Mouse (Mus musculus) heart, embryonic 15.5 days (tissue): ENCODE data around the gene Ctdsp2. TPM values are rescaled to one million over a fixed set of nuclear protein-coding genes. Genes with fewer than 3 reads are reported as not detected.

Source experiments
- ATAC-seq: fragments of 200-750 bp; cut with Nextera tagmentation; replicated peaks from 2 replicates; pipeline ENCODE4 v1.8.0; 2017; ENCODE audit warnings: low read depth, moderate TSS enrichment; ENCODE audit not compliant: insufficient number of reproducible peaks, insufficient read depth, low FRiP score
- H3K27ac ChIP-seq: fragments of 300-500 bp; sonication (generic); 2 replicates; pipeline ENCODE4 v1.5.1; 2015; ENCODE audit warnings: mild to moderate bottlenecking, inconsistent platforms
- H3K27me3 ChIP-seq: fragments of 300-500 bp; sonication (generic); 2 replicates; pipeline ENCODE4 v1.6.1; 2015; ENCODE audit warnings: inconsistent platforms
- H3K36me3 ChIP-seq: fragments of 300-500 bp; sonication (generic); 2 replicates; pipeline ENCODE4 v1.6.1; 2015; ENCODE audit warnings: mild to moderate bottlenecking, inconsistent platforms
- H3K4me1 ChIP-seq: fragments of 300-500 bp; sonication (generic); replicated peaks from 2 replicates; pipeline ENCODE4 v1.6.1; 2015; ENCODE audit warnings: inconsistent platforms
- H3K4me2 ChIP-seq: fragments of 300-500 bp; sonication (generic); 2 replicates; pipeline ENCODE4 v1.6.1; 2015; ENCODE audit warnings: inconsistent platforms, mild to moderate bottlenecking, moderate library complexity
- H3K4me3 ChIP-seq: fragments of 300-500 bp; sonication (generic); 2 replicates; pipeline ENCODE4 v1.5.1; 2015; ENCODE audit warnings: mild to moderate bottlenecking, inconsistent platforms
- H3K9ac ChIP-seq: fragments of 300-500 bp; sonication (generic); 2 replicates; pipeline ENCODE4 v1.6.1; 2015; ENCODE audit warnings: mild to moderate bottlenecking, inconsistent platforms
- H3K9me3 ChIP-seq: fragments of 300-500 bp; sonication (generic); replicated peaks from 2 replicates; pipeline ENCODE4 v1.6.1; 2016; ENCODE audit warnings: inconsistent platforms
- WGBS: fragments of 180-500 bp; shearing (Covaris S2); methylation state at CpG from one replicate; pipeline ENCODE4 v1.1.7; 2015; ENCODE audit warnings: mixed read lengths; 5-methylcytosine and 5-hydroxymethylcytosine counted together
- polyA plus RNA-seq: library from polyadenylated mRNA; unstranded; fragments of >200 nt; fragmentation: Nextera tagmentation; extraction: Ambion mirVana; gene quantifications from 2 replicates; pipeline ENCODE4 v1.2.1, GENCODE M21; 2015

The Ctdsp2 gene
- polyA plus RNA-seq, 1 experiment from 2014 or later: 35.0 TPM

DNA sequence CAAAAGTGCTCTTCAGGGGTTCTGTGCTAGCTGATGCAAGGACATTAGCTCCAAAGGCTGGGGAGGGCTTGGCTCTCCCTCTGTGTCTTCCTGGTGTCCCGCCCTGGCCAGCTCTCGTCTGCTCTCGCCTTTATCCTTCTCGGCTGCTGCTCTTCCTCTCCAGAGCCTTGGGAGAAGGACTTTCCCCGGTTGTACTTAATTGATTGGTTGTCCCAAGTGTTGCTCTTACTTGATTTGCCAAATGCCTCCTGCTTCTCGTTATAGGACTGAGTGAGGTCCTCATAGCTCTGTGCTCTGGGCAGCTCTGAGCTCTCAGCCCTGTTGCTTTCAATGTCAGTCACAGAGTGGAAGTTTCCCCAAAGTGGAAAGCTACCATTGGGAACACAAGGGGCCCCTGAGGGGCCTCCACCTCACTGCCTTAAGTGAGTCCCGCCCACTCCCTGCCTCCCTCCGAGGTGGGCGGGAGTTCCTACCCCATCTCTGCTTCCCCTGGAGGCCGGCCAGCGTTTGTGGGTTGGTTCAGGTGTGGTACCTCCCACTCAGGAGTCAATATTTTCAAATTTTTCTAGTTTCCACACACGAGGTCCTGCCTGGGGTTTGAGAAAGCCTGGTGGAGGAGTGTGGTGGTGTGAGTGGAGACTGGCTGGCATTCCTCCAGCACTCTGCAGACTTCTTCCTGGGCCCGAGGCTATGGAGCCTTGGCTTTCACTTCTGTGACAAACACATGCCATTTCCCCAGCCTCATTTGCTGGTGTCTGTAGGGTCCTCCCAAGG is 19.0 kb downstream of the Ctdsp2 start:
- no peak for ATAC-seq
- H3K36me3 ChIP-seq: peaks cover 56% of the 10 kb centered on the region

DNA sequence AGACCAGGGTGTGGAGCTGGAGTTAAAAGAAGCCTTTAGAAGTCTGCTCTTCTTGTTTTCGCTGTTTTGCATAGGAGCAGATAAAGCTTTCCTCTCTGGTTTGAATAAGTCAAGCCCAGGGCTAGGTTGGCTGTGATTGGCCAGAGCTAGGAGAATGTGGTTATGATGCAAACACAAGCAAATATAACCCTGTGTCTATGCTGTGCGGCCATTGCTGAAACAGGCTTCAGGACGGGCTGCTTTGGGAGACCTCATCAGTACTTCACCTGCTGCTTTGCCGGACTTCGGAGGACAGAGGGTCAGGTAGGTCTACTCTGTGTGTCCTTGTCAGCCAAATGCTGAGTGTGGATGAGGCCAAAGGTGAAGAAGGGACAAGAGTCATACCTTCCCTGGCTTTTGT is 22.0 kb downstream of the Ctdsp2 start, which contains the start of gene Avil:
Gene Avil, plus strand, starts transcription at position 181 of the 400 bp plus-strand sequence.
- Histone ChIP-seq H3K4me3 (no peak within 1 kb of the TSS), H3K9ac (no peak within 1 kb of the TSS), H3K27ac (no peak within 1 kb of the TSS), H3K4me2 (no peak within 1 kb of the TSS), H3K9me3 (no peaks in the 10 kb centered on the region), H3K4me1 (no peaks in the 10 kb centered on the region; the same call in 1 of the 2 replicates), H3K36me3 (peaks cover 26% of the 10 kb centered on the region), H3K27me3 (no peaks in the 10 kb centered on the region)
- 90% methylated on average over 5 of the region's 5 CpGs for WGBS
- ATAC-seq: no peak

More for the DNA sequence above, 19.0 kb downstream of the Ctdsp2 start:
- Histone ChIP-seq H3K4me2 (no peak overlapping the region), H3K4me1 (no peaks in the 10 kb centered on the region; the same call in 1 of the 2 replicates), H3K4me3 (no peak overlapping the region), H3K9me3 (no peaks in the 10 kb centered on the region), H3K9ac (no peak overlapping the region), H3K27me3 (no peaks in the 10 kb centered on the region), H3K27ac (no peak overlapping the region)
- 53% methylated on average over 13 of the region's 13 CpGs for WGBS

DNA sequence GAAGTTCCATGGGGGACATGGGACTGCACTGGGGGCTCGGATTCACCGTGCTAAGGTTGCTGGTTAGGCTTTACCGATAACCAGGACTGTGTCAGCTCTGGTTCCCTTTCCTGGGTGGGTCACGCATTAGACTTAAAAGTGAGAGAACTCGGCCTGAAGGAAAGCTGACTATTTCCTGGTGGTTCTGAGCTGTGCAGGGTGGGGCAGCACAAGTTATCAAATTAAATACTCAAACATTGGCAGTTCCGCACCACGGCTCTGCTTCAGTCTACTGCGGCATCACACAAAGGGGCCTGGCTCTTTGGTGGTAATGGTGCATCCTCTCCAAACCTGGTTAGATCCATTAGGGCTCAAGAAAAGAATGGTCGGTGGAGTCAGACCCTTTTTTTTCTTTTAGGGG is 22.8 kb downstream of the Ctdsp2 start:
- Histone ChIP-seq H3K9me3 (no peaks in the 10 kb centered on the region), H3K36me3 (peaks cover 20% of the 10 kb centered on the region), H3K4me2 (no peak overlapping the region), H3K27ac (no peak overlapping the region), H3K4me3 (no peak overlapping the region), H3K27me3 (no peaks in the 10 kb centered on the region), H3K9ac (no peak overlapping the region), H3K4me1 (no peaks in the 10 kb centered on the region; the same call in 1 of the 2 replicates)
- 81% methylated on average over 9 of the region's 9 CpGs for WGBS
- ATAC-seq: no peak

DNA sequence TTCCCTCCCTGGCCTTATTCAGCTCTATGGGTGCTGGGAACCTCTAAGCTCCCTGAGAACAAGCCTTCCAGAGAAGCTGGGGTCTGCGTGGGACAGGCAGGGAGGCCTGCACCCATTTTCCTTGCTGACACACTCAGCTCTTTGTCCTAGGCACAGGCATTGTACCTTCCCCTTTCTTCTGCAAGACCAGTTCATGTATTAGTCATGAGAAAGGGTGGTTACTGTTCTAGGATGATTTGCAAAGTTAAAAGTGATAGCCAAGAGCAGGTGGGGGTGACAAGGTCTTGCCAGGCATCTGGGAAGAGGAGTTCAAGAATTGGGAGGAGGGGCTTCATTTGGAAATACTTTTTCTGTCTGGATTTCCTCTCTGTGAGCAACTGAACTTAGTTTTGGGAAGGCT is 23.5 kb downstream of the Ctdsp2 start:
- Histone ChIP-seq H3K9me3 (no peaks in the 10 kb centered on the region), H3K27me3 (no peaks in the 10 kb centered on the region), H3K9ac (no peak overlapping the region), H3K4me3 (no peak overlapping the region), H3K27ac (no peak overlapping the region), H3K4me2 (no peak overlapping the region), H3K36me3 (peaks cover 20% of the 10 kb centered on the region), H3K4me1 (no peaks in the 10 kb centered on the region; the same call in 1 of the 2 replicates)
- no peak for ATAC-seq
- 75% methylated on average over 1 of the region's 1 CpGs for WGBS

DNA sequence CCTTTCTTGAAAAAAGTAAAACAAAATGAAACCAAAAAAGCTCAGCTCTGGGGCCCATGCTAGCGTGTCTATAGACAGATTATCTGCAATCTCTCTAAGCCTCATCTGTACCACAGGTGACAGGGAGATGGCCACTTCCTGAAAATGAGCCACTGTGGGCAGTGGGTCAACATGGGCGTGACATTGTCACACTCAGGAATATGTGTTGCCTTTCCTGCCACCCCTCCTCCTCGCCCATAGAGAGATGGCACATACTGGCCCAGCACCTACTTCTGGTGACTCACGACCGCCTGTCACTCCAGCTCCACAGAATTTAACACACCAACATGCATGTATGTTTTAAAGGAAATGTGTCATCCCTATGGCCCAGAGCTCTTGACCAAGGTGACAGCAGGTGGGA is 24.2 kb downstream of the Ctdsp2 start:
- H3K4me2 ChIP-seq: no peak overlapping the region
- H3K36me3 ChIP-seq: peaks cover 13% of the 10 kb centered on the region
- 86% methylated on average over 5 of the region's 5 CpGs for WGBS
- H3K27ac ChIP-seq: no peak overlapping the region
- no peaks in the 10 kb centered on the region for H3K9me3 ChIP-seq
- H3K4me1 ChIP-seq: no peaks in the 10 kb centered on the region
- no peaks in the 10 kb centered on the region for H3K27me3 ChIP-seq
- no peak overlapping the region for H3K4me3 ChIP-seq
- ATAC-seq: no peak
- H3K9ac ChIP-seq: no peak overlapping the region

DNA sequence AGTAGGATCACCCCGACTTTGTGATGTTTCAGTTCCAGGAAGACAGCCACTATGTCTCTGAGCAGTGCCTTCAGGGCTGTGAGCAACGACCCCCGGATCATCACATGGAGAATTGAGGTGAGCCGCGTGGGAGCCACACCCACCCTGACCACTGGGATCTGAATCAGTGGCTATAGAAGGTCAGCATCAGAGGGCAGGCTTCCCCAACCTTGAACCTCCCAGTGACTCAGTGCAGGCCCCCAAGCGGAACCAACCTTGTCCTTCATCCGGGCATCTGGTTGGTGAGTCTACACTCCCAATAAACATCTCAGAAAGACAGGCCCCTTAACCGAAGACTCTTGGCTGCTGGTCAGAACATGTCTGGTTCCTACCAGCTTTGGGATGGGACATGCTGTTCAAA is 24.8 kb downstream of the Ctdsp2 start:
- ATAC-seq: no peak
- Histone ChIP-seq H3K36me3 (peaks cover 7% of the 10 kb centered on the region), H3K4me1 (no peaks in the 10 kb centered on the region), H3K27ac (no peak overlapping the region), H3K9ac (no peak overlapping the region), H3K4me3 (no peak overlapping the region), H3K9me3 (no peaks in the 10 kb centered on the region), H3K27me3 (no peaks in the 10 kb centered on the region), H3K4me2 (no peak overlapping the region)
- 90% methylated on average over 8 of the region's 8 CpGs for WGBS

DNA sequence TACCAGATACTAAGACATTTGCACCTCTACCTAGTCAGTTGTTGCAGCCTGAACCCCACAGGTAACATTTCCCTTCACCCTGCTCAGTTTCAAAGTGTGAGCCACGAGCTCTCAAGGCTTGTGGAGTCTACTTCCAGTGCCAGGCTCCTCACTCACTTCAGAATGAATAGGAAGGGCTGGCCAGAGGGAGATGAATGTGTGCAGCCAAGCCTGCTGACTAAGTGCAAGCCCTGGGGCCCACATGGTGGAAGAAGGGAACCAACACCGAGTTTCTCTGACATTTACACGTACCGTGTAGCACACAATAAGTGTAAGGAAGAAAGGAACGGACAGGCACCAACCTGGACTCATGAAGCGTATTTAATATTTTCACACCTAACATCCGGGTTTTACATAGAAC is 25.3 kb downstream of the Ctdsp2 start:
- no peak overlapping the region for H3K4me3 ChIP-seq
- no peak overlapping the region for H3K4me2 ChIP-seq
- no peaks in the 10 kb centered on the region for H3K27me3 ChIP-seq
- peaks cover 2% of the 10 kb centered on the region; the same call in 1 of the 2 replicates for H3K36me3 ChIP-seq
- H3K4me1 ChIP-seq: no peaks in the 10 kb centered on the region
- no peaks in the 10 kb centered on the region for H3K9me3 ChIP-seq
- no peak overlapping the region for H3K27ac ChIP-seq
- no peak overlapping the region for H3K9ac ChIP-seq
- WGBS: 80% methylated on average over 7 of the region's 7 CpGs
- ATAC-seq: no peak

DNA sequence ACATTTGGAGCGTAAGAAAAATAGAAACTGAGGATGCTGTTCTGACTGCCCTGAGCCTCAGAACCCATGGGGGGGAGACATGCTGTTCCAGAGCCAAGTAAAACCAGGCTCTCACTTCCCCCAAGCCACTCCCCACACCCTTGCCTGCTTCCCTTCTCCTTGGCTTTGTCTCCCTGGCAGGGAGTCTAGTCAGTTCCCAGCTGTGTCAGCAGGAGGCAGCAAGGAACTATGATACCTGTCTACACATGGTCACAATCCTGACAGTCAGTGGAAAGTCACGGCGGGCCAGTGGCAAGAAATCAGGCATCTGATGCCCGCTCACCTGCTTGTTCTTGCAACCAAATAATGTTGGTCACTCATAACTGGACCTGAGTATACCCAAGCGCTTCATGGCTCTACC is 38.0 kb downstream of the Ctdsp2 start:
- Histone ChIP-seq H3K4me3 (no peak overlapping the region), H3K36me3 (no peaks in the 10 kb centered on the region), H3K9me3 (no peaks in the 10 kb centered on the region), H3K4me2 (no peak overlapping the region), H3K27ac (no peak overlapping the region), H3K27me3 (no peaks in the 10 kb centered on the region), H3K9ac (no peak overlapping the region), H3K4me1 (no peaks in the 10 kb centered on the region)
- ATAC-seq: no peak
- WGBS: 58% methylated on average over 5 of the region's 5 CpGs

DNA sequence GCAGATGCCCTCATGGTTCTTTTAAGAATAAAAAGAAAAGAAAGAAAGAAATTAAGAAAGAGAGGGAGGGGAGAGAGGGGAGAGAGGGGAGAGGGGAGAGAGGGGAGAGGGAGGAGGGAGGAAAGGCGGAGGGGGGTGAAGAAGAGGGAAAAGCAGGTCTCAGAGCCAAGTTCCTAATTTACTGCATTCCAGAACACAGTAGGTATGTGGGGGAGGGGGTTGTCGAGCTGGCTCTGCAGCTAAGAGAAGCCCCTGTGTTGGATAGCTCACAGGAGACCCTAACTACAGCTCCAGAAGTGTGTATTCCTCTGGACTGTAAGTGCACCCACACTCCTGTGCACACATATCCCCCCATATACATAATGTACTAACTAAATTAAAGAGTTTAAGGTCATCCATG is 38.6 kb downstream of the Ctdsp2 start:
- no peak overlapping the region for H3K9ac ChIP-seq
- H3K4me3 ChIP-seq: no peak overlapping the region
- no peak for ATAC-seq
- H3K27me3 ChIP-seq: no peaks in the 10 kb centered on the region
- no peak overlapping the region for H3K27ac ChIP-seq
- no peaks in the 10 kb centered on the region for H3K36me3 ChIP-seq
- no peaks in the 10 kb centered on the region for H3K9me3 ChIP-seq
- H3K4me2 ChIP-seq: no peak overlapping the region
- no peaks in the 10 kb centered on the region for H3K4me1 ChIP-seq
- WGBS: 14% methylated on average over 2 of the region's 2 CpGs

DNA sequence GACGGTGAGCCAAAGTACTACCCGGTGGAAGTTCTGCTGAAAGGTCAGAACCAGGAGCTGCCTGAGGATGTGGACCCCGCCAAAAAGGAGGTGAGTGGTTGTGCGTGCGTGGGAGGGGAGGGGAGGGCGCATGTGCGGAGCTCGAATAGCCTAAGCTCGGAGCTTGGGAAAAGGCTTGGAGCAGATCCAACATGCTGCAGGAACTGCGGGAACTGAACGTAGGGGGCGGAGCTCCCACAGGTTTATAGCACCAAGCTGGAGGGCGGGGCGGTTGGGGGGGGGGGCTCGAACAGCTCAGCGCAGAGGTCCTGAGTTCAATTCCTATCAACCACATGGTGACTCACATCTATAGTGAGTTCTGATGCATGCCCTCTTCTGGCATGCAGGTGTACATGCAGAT is 39.9 kb downstream of the Ctdsp2 start:
- no peaks in the 10 kb centered on the region for H3K27me3 ChIP-seq
- peaks cover 12% of the 10 kb centered on the region for H3K36me3 ChIP-seq
- H3K4me1 ChIP-seq: no peaks in the 10 kb centered on the region
- ATAC-seq: no peak
- 67% methylated on average over 16 of the region's 16 CpGs for WGBS
- no peaks in the 10 kb centered on the region for H3K9me3 ChIP-seq
- H3K4me3 ChIP-seq: no peak overlapping the region
- no peak overlapping the region for H3K4me2 ChIP-seq
- no peak overlapping the region for H3K9ac ChIP-seq
- H3K27ac ChIP-seq: no peak overlapping the region

DNA sequence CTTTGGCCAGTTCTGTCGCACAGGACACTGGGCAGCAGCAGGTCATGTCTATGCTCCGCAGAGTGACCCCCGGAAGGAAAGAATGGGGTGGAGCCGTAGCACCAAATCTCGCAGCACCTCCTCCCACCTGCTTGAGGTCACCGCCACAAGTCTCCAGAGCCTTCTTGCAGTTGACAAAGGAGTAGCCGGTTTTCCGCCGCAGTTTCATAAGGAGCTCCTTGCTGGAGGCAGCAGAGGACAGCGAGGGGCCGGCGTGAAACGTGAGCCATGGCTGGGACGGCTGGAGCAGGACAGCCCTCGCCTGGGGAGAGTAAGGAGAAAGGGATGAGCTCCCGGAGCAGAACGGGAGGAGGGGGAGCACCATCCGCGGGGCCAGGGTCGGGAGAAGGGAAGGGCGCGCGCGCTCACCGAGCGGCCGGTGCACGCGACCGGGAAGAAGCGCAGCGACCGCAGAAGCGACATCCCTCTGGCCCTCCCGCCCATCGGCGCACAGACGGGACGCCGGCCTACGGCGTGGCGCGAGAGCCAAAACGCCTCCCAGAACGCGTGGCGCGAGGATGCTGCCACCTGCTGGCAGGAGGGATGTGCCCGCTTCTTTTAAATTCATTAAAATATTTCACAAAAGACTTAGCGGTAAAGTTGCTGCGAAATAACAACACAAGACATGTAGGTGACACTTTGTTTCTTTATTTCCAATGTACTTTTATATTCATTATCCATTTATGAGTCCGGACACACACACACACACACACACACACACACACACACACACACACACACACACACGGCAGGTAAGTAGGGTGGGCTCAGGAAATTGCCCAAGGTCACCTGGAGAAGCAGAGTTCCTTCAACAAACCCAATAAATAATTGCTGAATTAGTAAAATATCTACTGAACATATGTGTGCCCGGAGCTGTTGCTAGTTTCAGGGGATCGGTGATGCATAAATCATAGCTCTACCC is 52.1 kb downstream of the Ctdsp2 start, which contains the start of gene Tsfm:
Gene Tsfm, minus strand, starts transcription at position 505 of the 961 bp plus-strand sequence.
- H3K9me3 ChIP-seq: no peaks in the 10 kb centered on the region
- peak within 1 kb of the TSS; percentile 90 for H3K4me2 ChIP-seq
- 6% methylated on average over 56 of the region's 56 CpGs for WGBS
- H3K4me1 ChIP-seq: peaks cover 8% of the 10 kb centered on the region
- peak within 1 kb of the TSS; percentile 72 for H3K27ac ChIP-seq
- peaks cover 38% of the 10 kb centered on the region for H3K36me3 ChIP-seq
- no peaks in the 10 kb centered on the region for H3K27me3 ChIP-seq
- H3K9ac ChIP-seq: peak within 1 kb of the TSS; percentile 89
- peak within 1 kb of the TSS; percentile 91 for H3K4me3 ChIP-seq
- peak; percentile 82 for ATAC-seq
